Mouse (Mus musculus): ENCODE results near the gene Pank1.

DNA sequence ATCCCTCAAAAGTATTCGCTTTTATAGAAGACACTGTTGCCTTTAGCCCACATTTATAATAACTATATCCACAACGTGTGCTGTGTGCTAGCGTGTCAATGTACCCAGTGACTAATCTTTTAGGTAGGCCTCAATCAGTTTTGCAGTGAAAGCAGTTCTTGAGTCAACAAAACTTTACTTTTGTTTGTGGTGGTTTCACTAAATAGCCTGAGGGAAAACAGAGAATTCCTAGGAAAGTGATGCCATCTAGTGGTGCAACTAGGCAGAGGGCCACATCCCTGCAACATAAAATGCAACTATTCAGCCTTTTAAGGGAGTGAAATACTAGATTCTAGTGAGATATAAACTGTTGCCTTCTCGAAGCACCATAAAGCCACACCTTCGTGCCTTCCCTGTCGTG, 106.5 kb downstream of the Pank1 start:
- TF ChIP-seq CTCF (IDR thresholded peaks at IDR 0.05; ENCODE audit: extremely low read depth, insufficient read depth, insufficient read length, insufficient replicate concordance) (peak; percentile 27; the same call in 1 of the 2 replicates), POLR2A (IDR thresholded peaks at IDR 0.05; ENCODE audit: low read depth, low read length) (no peak)
